Mouse (Mus musculus): ENCODE measurements around the gene Ssbp3.

Gene Ssbp3

GRCm38 (mm10) chr4:107052962-107053553, 142.6 kb downstream of the Ssbp3 start:
- no peak for DNase-seq (ENCODE audit: low spot score)

- DNase-seq (ENCODE audit: low spot score), result no peak
These were observed 145.6 kb downstream of the Ssbp3 start for GRCm38 (mm10) chr4:107056088-107056487.

- no peak for DNase-seq (ENCODE audit: low spot score)
These were observed 147.8 kb downstream of the Ssbp3 start for GRCm38 (mm10) chr4:107058346-107058745.

- DNase-seq (ENCODE audit: low spot score), result no peak
These were observed 148.3 kb downstream of the Ssbp3 start for GRCm38 (mm10) chr4:107058781-107059180.

GRCm38 (mm10) chr4:107061560-107061959, 151.1 kb downstream of the Ssbp3 start:
- no peak for DNase-seq (ENCODE audit: low spot score)

DNA sequence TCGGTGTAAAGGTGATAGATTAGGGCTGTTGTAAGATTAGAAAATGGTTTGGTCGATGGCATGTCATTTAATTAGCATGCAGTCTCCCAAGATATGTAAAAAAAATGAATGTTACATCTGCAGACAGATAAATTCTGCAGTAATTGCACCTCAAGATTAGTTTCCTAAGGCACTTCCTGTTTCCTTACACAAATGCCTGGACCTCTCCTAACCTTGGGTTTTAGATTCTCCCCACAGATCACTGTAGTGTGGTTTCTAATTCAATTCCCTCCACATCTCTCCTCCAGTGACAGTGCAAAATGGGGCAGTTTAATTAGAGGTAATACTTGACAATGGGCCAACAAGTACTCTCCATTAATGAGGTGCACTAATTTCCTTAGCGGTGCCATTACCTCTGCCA, 152.7 kb downstream of the Ssbp3 start:
- no peak for DNase-seq (ENCODE audit: low spot score)

- no peak for DNase-seq (ENCODE audit: low spot score)
These were observed 154.0 kb downstream of the Ssbp3 start for GRCm38 (mm10) chr4:107064394-107065098.

GRCm38 (mm10) chr4:107066252-107067124, 156.0 kb downstream of the Ssbp3 start, which contains the start of the genes Mrpl37 and Cyb5rl:
Gene Mrpl37, minus strand, starts transcription at chr4:107066868.
Gene Cyb5rl, plus strand, starts transcription at chr4:107066988.
- DNase-seq (ENCODE audit: low spot score), result peak; percentile 100

DNA sequence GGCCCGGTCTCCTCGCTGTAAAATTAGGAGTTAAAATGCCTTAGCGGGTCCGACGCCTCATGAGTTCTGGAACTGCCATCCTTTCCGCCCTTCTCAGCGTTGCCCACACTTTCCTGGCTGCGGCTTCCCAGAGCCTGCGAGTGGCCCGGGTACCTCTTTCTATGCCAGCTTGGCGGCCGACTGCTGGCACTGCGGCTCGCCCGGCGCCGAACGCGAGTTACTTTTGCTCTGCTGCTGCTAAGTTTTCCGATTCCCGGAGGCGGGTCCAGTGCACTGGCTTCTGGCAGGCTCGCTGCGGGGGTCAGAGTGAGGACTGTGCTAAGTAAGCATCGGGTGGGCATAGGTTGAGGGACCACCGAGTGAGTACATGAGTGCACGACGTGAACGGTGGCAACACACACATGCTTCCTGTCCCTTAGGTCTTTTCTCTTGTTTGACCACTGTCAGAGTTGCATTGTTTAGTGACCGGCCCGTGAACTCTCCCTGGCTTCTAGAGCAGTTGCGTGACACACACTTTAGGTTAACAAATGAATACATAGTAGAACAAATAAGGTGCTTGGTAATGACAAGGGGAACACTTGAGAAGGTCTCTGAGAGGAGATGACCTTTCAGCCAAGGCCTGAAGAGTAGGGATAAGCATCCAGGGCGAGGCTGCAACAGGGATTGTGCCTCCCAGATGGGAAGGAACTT, 156.8 kb downstream of the Ssbp3 start:
- peak; percentile 41 for DNase-seq (ENCODE audit: low spot score)

GRCm38 (mm10) chr4:107072343-107072742, 161.8 kb downstream of the Ssbp3 start:
- DNase-seq (ENCODE audit: low spot score), result no peak

GRCm38 (mm10) chr4:107075456-107075855, 165.0 kb downstream of the Ssbp3 start:
- DNase-seq (ENCODE audit: low spot score), result peak; percentile 38

DNA sequence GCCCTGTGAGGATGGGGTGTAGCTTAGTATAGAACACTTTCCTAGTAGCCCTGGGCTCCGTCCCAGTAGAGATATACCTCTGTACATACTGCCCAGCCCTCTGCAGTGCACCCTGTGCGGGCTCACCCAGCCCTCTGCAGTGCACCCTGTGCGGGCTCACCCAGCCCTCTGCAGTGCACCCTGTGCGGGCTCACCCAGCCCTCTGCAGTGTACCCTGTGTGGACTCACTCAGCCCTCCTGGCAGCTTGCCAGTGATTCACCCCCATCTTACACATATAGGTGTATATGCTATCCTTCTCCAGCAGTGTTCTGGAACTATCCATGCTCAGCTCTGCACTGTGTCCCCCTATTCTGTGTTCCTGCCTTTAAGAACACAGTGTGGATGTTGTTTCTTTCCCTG, 168.4 kb downstream of the Ssbp3 start:
- DNase-seq (ENCODE audit: low spot score), result no peak

DNA sequence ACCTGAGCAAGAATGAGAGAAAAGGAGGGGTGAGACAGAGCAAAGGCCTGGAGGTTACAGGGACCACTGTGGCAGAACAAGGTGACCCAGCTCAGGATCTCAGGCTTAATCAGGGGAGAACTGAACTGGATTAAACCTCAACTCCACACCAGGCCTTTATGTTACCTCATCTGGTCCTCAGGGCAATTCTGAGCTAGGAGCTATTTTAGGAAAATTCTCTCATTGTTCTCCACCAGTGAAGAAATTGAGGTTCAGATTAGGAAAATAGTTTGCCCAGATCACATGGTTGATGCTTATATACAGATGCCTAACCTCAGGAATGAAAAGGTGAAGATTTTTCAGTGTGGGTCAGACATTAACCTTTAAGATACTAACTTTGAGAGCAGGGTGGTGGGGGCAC, 169.2 kb downstream of the Ssbp3 start:
- no peak for DNase-seq (ENCODE audit: low spot score)

- no peak for DNase-seq (ENCODE audit: low spot score)
These were observed 171.7 kb downstream of the Ssbp3 start for GRCm38 (mm10) chr4:107082185-107082584.

- no peak for DNase-seq (ENCODE audit: low spot score)
These were observed 172.6 kb downstream of the Ssbp3 start for GRCm38 (mm10) chr4:107083126-107083525.

DNA sequence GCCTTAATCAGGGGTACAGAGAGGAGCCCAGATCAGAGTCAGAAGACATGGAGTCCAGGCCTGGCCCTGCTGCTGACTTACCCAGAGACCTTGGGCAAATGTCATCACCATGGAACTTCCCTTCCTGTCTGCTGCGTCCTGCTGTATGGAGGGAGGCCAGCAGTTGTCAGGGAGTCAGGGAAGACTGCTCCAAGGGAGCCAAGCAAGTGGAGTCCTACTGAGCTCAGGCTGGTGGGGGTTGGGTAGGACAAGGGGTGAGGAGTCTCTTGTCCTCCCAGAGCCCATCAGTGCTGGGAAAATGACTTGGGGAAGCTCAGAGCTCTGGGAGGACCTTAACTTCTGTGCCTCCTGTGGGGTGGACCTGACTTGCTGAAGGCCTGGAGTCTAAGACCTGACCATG, 173.8 kb downstream of the Ssbp3 start:
- no peak for DNase-seq (ENCODE audit: low spot score)

GRCm38 (mm10) chr4:107084858-107085257, 174.4 kb downstream of the Ssbp3 start:
- peak; percentile 65 for DNase-seq (ENCODE audit: low spot score)

DNA sequence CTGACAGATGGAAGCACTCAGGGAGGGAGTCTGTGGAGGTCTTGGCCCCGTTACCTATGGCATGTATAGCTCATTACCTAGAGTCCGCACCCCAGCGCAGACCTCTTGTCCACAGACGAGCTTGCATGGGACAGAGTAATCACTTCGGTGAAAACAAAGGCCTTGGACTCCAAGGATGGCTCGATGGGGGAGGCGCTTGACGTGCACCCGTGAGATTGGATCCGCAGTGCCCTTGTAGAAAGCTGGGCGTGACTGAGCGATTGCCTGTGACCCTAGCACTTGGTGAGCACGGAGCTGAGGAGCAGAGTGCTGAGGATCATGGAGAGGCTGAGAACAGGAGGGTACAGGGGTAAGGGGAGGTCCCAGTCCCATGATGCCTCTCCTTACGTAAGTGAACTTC, 181.2 kb downstream of the Ssbp3 start:
- DNase-seq (ENCODE audit: low spot score), result no peak

DNA sequence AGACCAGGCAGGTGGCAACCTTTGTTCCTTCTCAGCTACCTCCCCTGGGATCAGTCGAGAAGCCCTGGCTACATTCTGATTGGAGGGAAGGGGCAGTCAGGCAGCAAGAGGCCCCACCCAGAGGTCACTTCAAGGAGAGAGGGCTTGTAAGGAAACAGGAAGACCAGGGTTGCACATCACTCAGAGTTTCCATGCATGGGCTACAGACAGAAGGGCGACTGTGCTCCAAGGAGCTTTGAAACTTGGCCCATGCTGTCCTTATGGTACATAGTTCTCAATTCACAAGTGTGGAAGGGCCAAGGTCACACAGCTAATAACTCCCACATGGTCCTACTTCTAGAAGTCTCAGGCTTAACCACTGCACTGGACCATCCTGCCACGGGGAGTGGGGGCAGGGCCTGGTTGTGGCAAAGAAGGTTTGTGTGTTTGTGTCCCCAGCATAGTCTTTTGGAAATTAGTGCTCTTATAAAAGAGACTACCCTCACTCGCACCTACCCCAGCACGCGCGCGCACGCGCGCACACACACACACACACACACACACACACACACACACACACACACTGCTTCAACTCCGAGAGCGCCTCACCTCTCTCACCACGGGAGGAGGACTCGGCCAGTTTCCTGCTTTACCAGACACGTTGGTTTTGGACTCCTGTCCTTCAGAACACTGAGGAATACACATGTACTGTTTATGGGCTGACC, 184.1 kb downstream of the Ssbp3 start:
- DNase-seq (ENCODE audit: low spot score), result no peak

- peak; percentile 37 for DNase-seq (ENCODE audit: low spot score)
These were observed 185.5 kb downstream of the Ssbp3 start for GRCm38 (mm10) chr4:107096043-107096442.

GRCm38 (mm10) chr4:107096841-107097373, 186.4 kb downstream of the Ssbp3 start, which contains the start of gene Cdcp2:
Gene Cdcp2, plus strand, starts transcription at chr4:107096891.
- DNase-seq (ENCODE audit: low spot score), result no peak

Measured in retina, embryonic 14.5 days (tissue).